Mouse (Mus musculus) intestine, postnatal 0 days (tissue): ENCODE data around the gene P2rx2. TPM values are rescaled to one million over a fixed set of nuclear protein-coding genes. Genes with fewer than 3 reads are reported as not detected.
A peak's percentile ranks its signal among the peaks of the same experiment; 100 is the strongest.

Source experiments
- ATAC-seq: fragments of 200-750 bp; cut with Nextera tagmentation; 2 replicates; pipeline ENCODE4 v1.8.0; 2017; ENCODE audit warnings: mild to moderate bottlenecking, moderate TSS enrichment, moderate library complexity
- H3K27ac ChIP-seq: fragments of 300-500 bp; sonication (generic); 2 replicates; pipeline ENCODE4 v1.5.1; 2014; ENCODE audit warnings: mild to moderate bottlenecking, low read depth, low read length, moderate library complexity
- H3K27me3 ChIP-seq: fragments of 300-500 bp; sonication (generic); replicated peaks from 2 replicates; pipeline ENCODE4 v1.6.1; 2014; ENCODE audit warnings: low read length, mixed read lengths; ENCODE audit not compliant: control insufficient read depth, insufficient read depth
- H3K36me3 ChIP-seq: fragments of 300-500 bp; sonication (generic); 2 replicates; pipeline ENCODE4 v1.6.1; 2014; ENCODE audit warnings: mild to moderate bottlenecking, moderate library complexity; ENCODE audit not compliant: control insufficient read depth, insufficient read depth
- H3K4me1 ChIP-seq: fragments of 300-500 bp; sonication (generic); replicated peaks from 2 replicates; pipeline ENCODE4 v1.6.1; 2014; ENCODE audit warnings: antibody characterized with exemption, low read length, mixed read lengths; ENCODE audit not compliant: control insufficient read depth, insufficient read depth
- H3K4me2 ChIP-seq: fragments of 300-500 bp; sonication (generic); replicated peaks from 2 replicates; pipeline ENCODE4 v1.6.1; 2014; ENCODE audit warnings: low read depth, mild to moderate bottlenecking, moderate library complexity
- H3K4me3 ChIP-seq: fragments of 300-500 bp; sonication (generic); 2 replicates; pipeline ENCODE4 v1.5.1; 2014; ENCODE audit warnings: low read depth, low read length
- H3K9ac ChIP-seq: fragments of 300-500 bp; sonication (generic); 2 replicates; pipeline ENCODE4 v1.6.1; 2014; ENCODE audit warnings: mild to moderate bottlenecking, low read depth, low read length
- H3K9me3 ChIP-seq: fragments of 300-500 bp; sonication (generic); 2 replicates; pipeline ENCODE4 v1.6.1; 2016; ENCODE audit warnings: mixed run types; ENCODE audit not compliant: control insufficient read depth
- CTCF ChIP-seq: sonication (generic); IDR thresholded peaks from 2 replicates; pipeline ENCODE4 v1.5.1; 2016; ENCODE audit warnings: low read depth, mild to moderate bottlenecking, control low read depth, antibody characterized with exemption, moderate library complexity
- WGBS: fragments of 180-500 bp; shearing (Covaris S2); extraction: QIAGEN DNeasy Blood & Tissue Kit; methylation state at CpG from one replicate; pipeline ENCODE4 v1.1.7; 2014; 5-methylcytosine and 5-hydroxymethylcytosine counted together
- polyA plus RNA-seq: library from polyadenylated mRNA; unstranded; fragments of >200 nt; fragmentation: Nextera tagmentation; extraction: Ambion mirVana; gene quantifications from 2 replicates; pipeline ENCODE4 v1.2.1, GENCODE M21; 2015

Gene P2rx2
- 1.6 TPM in 2 replicates for polyA plus RNA-seq

DNA sequence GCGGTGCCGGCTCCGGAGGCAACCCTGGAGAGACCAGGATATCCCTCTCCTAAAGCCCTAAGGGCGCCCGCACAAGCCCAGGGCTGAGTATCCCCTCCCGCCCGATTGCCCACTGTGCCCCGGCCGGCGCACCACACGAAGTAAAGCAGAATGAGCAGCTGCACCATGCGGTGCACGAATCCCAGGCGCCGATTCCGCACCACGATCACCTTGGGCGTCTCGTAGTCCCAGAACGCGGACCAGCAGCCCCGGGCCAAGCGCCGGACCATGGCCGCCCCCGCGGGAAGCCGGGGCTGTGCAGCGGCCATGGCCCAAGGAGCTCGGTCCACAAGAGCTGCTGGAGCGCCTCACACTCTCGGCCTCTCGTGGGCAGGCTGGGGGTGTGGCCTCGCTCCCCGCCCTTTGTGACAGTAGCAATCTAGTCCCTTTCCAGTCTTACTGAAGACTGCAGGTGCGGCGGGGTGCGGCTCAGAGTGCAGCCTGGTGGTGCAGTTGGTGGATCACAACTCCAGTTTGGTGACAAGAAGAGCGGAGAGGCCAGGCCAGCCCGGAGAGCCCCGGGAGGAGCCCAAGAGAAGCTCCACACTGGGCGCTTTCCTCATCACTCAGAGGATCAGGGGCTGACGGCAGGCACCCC, at the start of gene P2rx2:
Gene P2rx2, minus strand, starts transcription at position 565 of the 637 bp plus-strand sequence.
- Histone ChIP-seq H3K4me3 (peak within 1 kb of the TSS; percentile 40), H3K4me1 (no peaks in the 10 kb centered on the region), H3K36me3 (no peaks in the 10 kb centered on the region), H3K9ac (peak within 1 kb of the TSS; percentile 57), H3K27ac (no peak within 1 kb of the TSS), H3K9me3 (no peaks in the 10 kb centered on the region), H3K4me2 (peak within 1 kb of the TSS; percentile 82), H3K27me3 (peaks cover 12% of the 10 kb centered on the region)
- 1% methylated on average over 43 of the region's 43 CpGs for WGBS
- peak; percentile 88 for ATAC-seq
- TF ChIP-seq CTCF, result peak; percentile 38

DNA sequence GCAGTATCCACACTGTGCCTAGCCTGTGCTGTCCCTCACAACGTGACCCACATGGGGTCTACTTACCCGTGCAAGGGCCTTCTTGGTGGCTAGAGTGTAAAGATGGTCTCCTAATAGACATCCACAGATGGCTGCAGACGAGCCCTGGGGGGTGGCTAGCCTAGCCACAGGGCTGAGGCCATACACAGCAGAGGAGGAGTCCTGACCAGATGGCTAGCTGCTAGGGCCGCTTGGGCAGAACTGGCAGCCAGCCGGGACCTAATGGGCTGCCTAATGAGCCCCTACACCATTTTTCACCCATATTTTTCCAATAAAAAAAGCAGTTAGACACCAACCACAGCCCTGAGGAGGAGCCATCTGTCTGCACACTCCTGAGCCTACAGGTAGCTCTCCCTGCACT, 49.7 kb upstream of the P2rx2 start:
- H3K4me2 ChIP-seq, result no peak overlapping the region
- H3K4me3 ChIP-seq, result no peak overlapping the region
- no peak overlapping the region for H3K27ac ChIP-seq
- TF ChIP-seq CTCF, result no peak
- H3K4me1 ChIP-seq, result 0 out of 2 replicates have a peak, but pooled peaks cover under 1% of the 10 kb centered on the region
- no peak overlapping the region for H3K9ac ChIP-seq
- no peaks in the 10 kb centered on the region for H3K27me3 ChIP-seq
- WGBS, result 85% methylated on average over 5 of the region's 5 CpGs
- H3K36me3 ChIP-seq, result no peaks in the 10 kb centered on the region; the same call in 1 of the 2 replicates
- no peaks in the 10 kb centered on the region for H3K9me3 ChIP-seq
- no peak for ATAC-seq

DNA sequence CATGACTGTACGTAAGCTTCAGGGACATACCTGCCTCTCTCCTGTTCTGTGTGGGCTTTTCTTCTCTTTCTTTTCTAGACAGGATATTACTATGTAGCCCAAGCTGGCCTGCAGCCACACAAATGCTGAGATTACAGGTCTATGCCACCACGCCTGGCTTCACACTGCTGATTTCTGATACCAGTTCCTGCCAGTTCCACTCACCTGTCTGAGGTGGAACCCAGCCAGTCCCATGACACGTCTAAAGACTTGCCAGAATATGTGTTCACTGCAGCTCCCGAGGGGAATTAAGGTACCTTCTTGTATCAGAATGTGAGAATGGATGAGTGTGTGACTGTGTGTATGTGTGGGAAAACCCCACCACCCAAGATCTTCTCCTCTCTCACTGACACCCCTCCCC, 47.6 kb upstream of the P2rx2 start:
- H3K4me3 ChIP-seq, result no peak overlapping the region
- H3K36me3 ChIP-seq, result no peaks in the 10 kb centered on the region; the same call in 1 of the 2 replicates
- H3K9ac ChIP-seq, result no peak overlapping the region
- H3K27me3 ChIP-seq, result no peaks in the 10 kb centered on the region; the same call in 1 of the 2 replicates
- no peak for ATAC-seq
- no peak overlapping the region for H3K4me2 ChIP-seq
- no peak for TF ChIP-seq CTCF
- WGBS, result 86% methylated on average over 4 of the region's 4 CpGs
- H3K9me3 ChIP-seq, result no peaks in the 10 kb centered on the region
- peaks cover 6% of the 10 kb centered on the region; the same call in 1 of the 2 replicates for H3K4me1 ChIP-seq
- H3K27ac ChIP-seq, result no peak overlapping the region

DNA sequence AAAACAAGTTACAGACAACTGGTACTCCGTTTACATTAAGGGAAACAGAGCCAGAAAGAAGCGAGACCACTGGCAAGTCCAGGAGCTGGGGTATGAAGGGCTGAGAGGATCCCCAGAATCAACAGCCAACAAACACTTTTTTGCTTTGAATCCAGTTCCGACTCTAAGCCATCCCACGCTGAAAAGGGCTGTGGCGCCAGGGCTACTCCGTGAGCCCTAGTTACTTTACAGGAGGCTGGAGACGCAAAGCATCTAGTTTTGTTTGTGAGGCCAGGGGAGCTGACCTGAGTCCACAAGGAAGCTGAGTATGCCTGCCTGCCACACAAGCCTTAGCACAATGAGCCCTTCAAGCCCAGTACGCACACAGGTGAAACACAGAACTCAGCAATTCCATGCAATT, 44.3 kb upstream of the P2rx2 start:
- no peak overlapping the region for H3K27ac ChIP-seq
- H3K9ac ChIP-seq, result peak overlapping the region; percentile 45
- no peaks in the 10 kb centered on the region for H3K9me3 ChIP-seq
- no peak for TF ChIP-seq CTCF
- 19% methylated on average over 8 of the region's 8 CpGs for WGBS
- H3K36me3 ChIP-seq, result peaks cover 2% of the 10 kb centered on the region; the same call in 1 of the 2 replicates
- H3K4me3 ChIP-seq, result peak overlapping the region; percentile 53
- H3K27me3 ChIP-seq, result no peaks in the 10 kb centered on the region; the same call in 1 of the 2 replicates
- no peak for ATAC-seq
- H3K4me2 ChIP-seq, result peak overlapping the region; percentile 93
- peaks cover 6% of the 10 kb centered on the region; the same call in 1 of the 2 replicates for H3K4me1 ChIP-seq

DNA sequence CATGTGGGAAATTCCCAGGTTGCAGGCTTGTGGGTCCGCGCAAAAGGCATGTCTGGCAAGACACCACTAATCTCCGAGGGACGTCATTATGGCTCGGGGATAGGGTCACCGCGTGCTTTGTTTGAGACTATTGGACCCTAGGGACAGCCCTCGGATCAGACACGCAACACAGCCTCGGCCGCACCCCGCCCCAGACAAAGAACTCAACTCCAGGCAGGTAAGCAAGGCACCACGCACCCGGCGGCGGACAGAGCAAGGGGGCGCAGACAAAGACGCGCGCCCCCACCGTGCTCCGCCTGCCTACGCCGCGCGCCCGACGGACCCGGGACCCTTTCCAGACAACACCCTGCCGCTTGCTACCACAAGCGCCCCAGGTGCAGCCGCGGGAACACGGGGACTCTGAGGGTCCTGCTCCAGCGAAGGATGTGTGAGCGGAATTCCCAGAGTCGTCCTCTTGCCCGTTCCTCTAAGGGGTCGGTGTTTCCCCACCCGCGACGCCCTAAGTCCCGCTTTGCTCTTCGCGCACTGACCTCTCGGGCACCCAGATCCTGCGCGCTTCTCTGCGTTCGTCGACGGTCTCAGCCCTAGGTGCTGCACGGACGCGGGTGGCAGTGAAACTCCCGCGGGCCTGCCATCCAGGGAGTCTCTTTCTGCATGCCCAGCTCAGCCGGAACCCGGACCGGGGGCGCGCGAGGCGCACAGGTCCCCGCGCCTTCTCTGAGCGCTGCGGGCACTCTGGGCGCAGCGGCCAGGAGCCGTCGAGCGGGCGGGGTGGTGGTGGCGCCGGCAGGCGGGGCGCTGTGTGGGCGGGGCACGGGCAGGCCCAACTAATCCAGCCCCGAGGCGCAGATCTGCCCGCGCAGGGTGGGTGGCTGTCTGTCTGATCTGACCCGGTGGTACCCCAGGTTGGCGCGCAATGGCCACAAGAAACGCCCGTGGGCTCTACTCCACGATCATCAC, 43.6 kb upstream of the P2rx2 start:
- H3K4me3 ChIP-seq, result peak overlapping the region; percentile 53
- H3K4me2 ChIP-seq, result peak overlapping the region; percentile 93
- peak overlapping the region; percentile 45 for H3K9ac ChIP-seq
- TF ChIP-seq CTCF, result no peak
- peaks cover 2% of the 10 kb centered on the region; the same call in 1 of the 2 replicates for H3K36me3 ChIP-seq
- no peaks in the 10 kb centered on the region for H3K9me3 ChIP-seq
- ATAC-seq, result peak; percentile 70
- H3K27ac ChIP-seq, result no peak overlapping the region
- H3K27me3 ChIP-seq, result no peaks in the 10 kb centered on the region; the same call in 1 of the 2 replicates
- H3K4me1 ChIP-seq, result peaks cover 6% of the 10 kb centered on the region; the same call in 1 of the 2 replicates
- WGBS, result 2% methylated on average over 90 of the region's 90 CpGs

DNA sequence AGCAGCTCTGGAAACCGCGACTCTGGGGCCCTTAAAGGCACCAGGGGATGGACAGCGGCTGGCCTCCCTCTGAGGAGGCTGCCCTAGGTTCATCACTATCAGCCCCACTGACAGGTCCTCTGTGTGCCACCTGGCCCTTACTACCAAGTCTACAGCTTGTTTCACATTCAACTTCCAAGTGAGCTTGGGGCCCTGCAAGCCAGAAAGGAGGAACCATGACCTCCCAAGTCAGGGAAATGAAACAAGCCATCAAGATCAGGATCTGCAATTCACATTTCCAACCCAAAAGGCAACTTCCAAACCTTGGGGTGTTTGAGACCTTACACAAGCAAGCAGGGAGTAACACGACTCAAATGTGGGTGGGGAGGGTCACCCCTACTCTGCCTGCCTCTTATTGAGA, 42.3 kb upstream of the P2rx2 start:
- H3K4me3 ChIP-seq, result no peak overlapping the region
- ATAC-seq, result no peak
- H3K27me3 ChIP-seq, result no peaks in the 10 kb centered on the region; the same call in 1 of the 2 replicates
- H3K36me3 ChIP-seq, result peaks cover 2% of the 10 kb centered on the region; the same call in 1 of the 2 replicates
- TF ChIP-seq CTCF, result no peak
- no peaks in the 10 kb centered on the region for H3K9me3 ChIP-seq
- WGBS, result 53% methylated on average over 4 of the region's 4 CpGs
- H3K27ac ChIP-seq, result no peak overlapping the region
- H3K4me1 ChIP-seq, result peaks cover 6% of the 10 kb centered on the region; the same call in 1 of the 2 replicates
- no peak overlapping the region for H3K9ac ChIP-seq
- no peak overlapping the region; the same call in 1 of the 2 replicates for H3K4me2 ChIP-seq
